Mouse (Mus musculus) cortical plate, adult 2 months (tissue): ENCODE results near the gene Zbed6.

Experiments used
- CTCF ChIP-seq: fragments of 200-500 bp; IDR thresholded peaks from 2 replicates; pipeline ENCODE4 v1.5.1; 2011; ENCODE audit warnings: mild to moderate bottlenecking, control low read depth, low read length; ENCODE audit not compliant: insufficient read depth; ENCODE audit errors: extremely low read depth
- POLR2A ChIP-seq: fragments of 200-500 bp; IDR thresholded peaks from 2 replicates; pipeline ENCODE4 v1.6.1; 2011; ENCODE audit warnings: mild to moderate bottlenecking, low read length, control low read depth; ENCODE audit not compliant: insufficient read depth; ENCODE audit errors: extremely low read depth

GRCm38 (mm10) chr1:133694301-133694700 lies 33.6 kb upstream of the Zbed6 start:
- TF ChIP-seq CTCF = no peak
- TF ChIP-seq POLR2A = no peak
